Mouse (Mus musculus) MEL (cell line): Measurements from ENCODE around the gene Dusp13. TPM values are rescaled to one million over a fixed set of nuclear protein-coding genes. Genes with fewer than 3 reads are reported as not detected.

Source experiments
- DNase-seq: peaks from one replicate; pipeline ENCODE4 v3.0.0; 2011; ENCODE audit warnings: low read depth, low spot score
- H3K27ac ChIP-seq: 2 replicates; pipeline ENCODE4 v1.5.1; 2012; ENCODE audit warnings: low read depth, mild to moderate bottlenecking, control low read depth, low read length, moderate library complexity; ENCODE audit not compliant: control insufficient read depth
- H3K27me3 ChIP-seq, 2 experiments: fragments of 150-350 bp in 1 of 2; sonication (generic) in 1 of 2; 2 replicates each; pipeline ENCODE4 v1.6.1; 2012; ENCODE audit warnings: low read length in 2 of 2, mild to moderate bottlenecking in 2 of 2, improper control_type of control experiment in 1 of 2, moderate library complexity in 1 of 2; ENCODE audit not compliant: insufficient read depth in 2 of 2, control insufficient read depth in 1 of 2
- H3K36me3 ChIP-seq, 2 experiments: 2 replicates each; pipeline ENCODE4 v1.6.1; 2012 to 2014; ENCODE audit warnings: low read length in 2 of 2, improper control_type of control experiment in 1 of 2, inconsistent platforms in 1 of 2, mild to moderate bottlenecking in 1 of 2; ENCODE audit not compliant: insufficient read depth in 2 of 2, control insufficient read depth in 1 of 2
- H3K4me1 ChIP-seq, 2 experiments: fragments of 150-350 bp in 1 of 2; sonication (generic) in 1 of 2; 2 replicates each; pipeline ENCODE4 v1.6.1; 2012; ENCODE audit warnings: low read length in 2 of 2, improper control_type of control experiment in 1 of 2, mild to moderate bottlenecking in 1 of 2; ENCODE audit not compliant: insufficient read depth in 2 of 2, control insufficient read depth in 1 of 2
- H3K4me3 ChIP-seq, 2 experiments: fragments of 150-350 bp in 1 of 2; sonication (generic) in 1 of 2; 2 replicates each; pipeline ENCODE4 v1.5.1; 2012; ENCODE audit warnings: low read depth in 2 of 2, low read length in 2 of 2, mild to moderate bottlenecking in 2 of 2, moderate library complexity in 2 of 2, control low read depth in 1 of 2, improper control_type of control experiment in 1 of 2; ENCODE audit not compliant: control insufficient read depth in 1 of 2, insufficient read depth in 1 of 2
- H3K79me2 ChIP-seq: 2 replicates; pipeline ENCODE4 v1.6.1; 2012; ENCODE audit warnings: mild to moderate bottlenecking, low read length, moderate library complexity; ENCODE audit not compliant: control insufficient read depth, poor library complexity, insufficient read depth
- H3K9ac ChIP-seq: 2 replicates; pipeline ENCODE4 v1.6.1; 2012; ENCODE audit warnings: low read depth, mild to moderate bottlenecking, control low read depth, low read length, moderate library complexity; ENCODE audit not compliant: control insufficient read depth, poor library complexity, severe bottlenecking
- H3K9me3 ChIP-seq: fragments of 150-350 bp; sonication (generic); replicated peaks from 2 replicates; pipeline ENCODE4 v1.6.1; 2012; ENCODE audit warnings: mild to moderate bottlenecking, low read length, improper control_type of control experiment, moderate library complexity; ENCODE audit not compliant: insufficient read depth
- CHD2 ChIP-seq: IDR thresholded peaks from 2 replicates; pipeline ENCODE4 v1.6.1; 2011; ENCODE audit warnings: low read length, improper control_type of control experiment
- CTCF ChIP-seq, 3 experiments: IDR thresholded peaks in 2 of 3; conservative IDR thresholded peaks in 1 of 3; 2 replicates each; pipeline ENCODE4 v1.5.1; 2011 to 2012; ENCODE audit warnings: low read length in 3 of 3, low read depth in 2 of 3, mild to moderate bottlenecking in 2 of 3, improper control_type of control experiment in 1 of 3, inconsistent platforms in 1 of 3, mixed read lengths in 1 of 3, moderate library complexity in 1 of 3; ENCODE audit not compliant: control insufficient read depth in 1 of 3, insufficient read depth in 1 of 3, poor library complexity in 1 of 3, severe bottlenecking in 1 of 3
- ELF1 ChIP-seq: IDR thresholded peaks from 2 replicates; pipeline ENCODE4 v1.6.1; 2014; ENCODE audit warnings: low read depth, mild to moderate bottlenecking, inconsistent platforms, low read length, improper control_type of control experiment, moderate library complexity
- ETS1 ChIP-seq: IDR thresholded peaks from 2 replicates; pipeline ENCODE4 v1.6.1; 2012; ENCODE audit warnings: low read depth, mild to moderate bottlenecking, inconsistent platforms, low read length, improper control_type of control experiment, moderate library complexity
- GABPA ChIP-seq: IDR thresholded peaks from 2 replicates; pipeline ENCODE4 v1.6.1; 2012; ENCODE audit warnings: low read depth, mild to moderate bottlenecking, inconsistent platforms, low read length, improper control_type of control experiment, moderate library complexity
- MAFK ChIP-seq: IDR thresholded peaks from 2 replicates; pipeline ENCODE4 v1.6.1; 2011; ENCODE audit warnings: low read depth, mild to moderate bottlenecking, low read length, improper control_type of control experiment, borderline replicate concordance
- MAX ChIP-seq: IDR thresholded peaks from 2 replicates; pipeline ENCODE4 v1.6.1; 2011; ENCODE audit warnings: low read length, improper control_type of control experiment
- MYB ChIP-seq: IDR thresholded peaks from 2 replicates; pipeline ENCODE4 v1.6.1; 2011; ENCODE audit warnings: mild to moderate bottlenecking, low read depth, low read length, improper control_type of control experiment
- MYC ChIP-seq: IDR thresholded peaks from 2 replicates; pipeline ENCODE4 v1.6.1; 2011; ENCODE audit warnings: low read depth, mild to moderate bottlenecking, low read length, improper control_type of control experiment, moderate library complexity
- NELFE ChIP-seq: IDR thresholded peaks from 2 replicates; pipeline ENCODE4 v1.6.1; 2011; ENCODE audit warnings: low read depth, low read length, improper control_type of control experiment
- NRF1 ChIP-seq: IDR thresholded peaks from 2 replicates; pipeline ENCODE4 v1.6.1; 2014; ENCODE audit warnings: low read depth, mild to moderate bottlenecking, inconsistent platforms, low read length, improper control_type of control experiment, moderate library complexity; ENCODE audit not compliant: poor library complexity, insufficient read depth, severe bottlenecking
- SMC3 ChIP-seq: IDR thresholded peaks from 2 replicates; pipeline ENCODE4 v1.6.1; 2011; ENCODE audit warnings: low read depth, low read length, improper control_type of control experiment
- TBP ChIP-seq: IDR thresholded peaks from 2 replicates; pipeline ENCODE4 v1.8.0; 2011; ENCODE audit warnings: low read depth, low read length, improper control_type of control experiment
- UBTF ChIP-seq: IDR thresholded peaks from 2 replicates; pipeline ENCODE4 v1.6.1; 2012; ENCODE audit warnings: low read depth, mild to moderate bottlenecking, inconsistent platforms, low read length, improper control_type of control experiment, moderate library complexity, borderline replicate concordance; ENCODE audit not compliant: insufficient read depth
- ZNF384 ChIP-seq: IDR thresholded peaks from 2 replicates; pipeline ENCODE4 v1.6.1; 2012; ENCODE audit warnings: low read depth, mild to moderate bottlenecking, inconsistent platforms, low read length, improper control_type of control experiment
- polyA plus RNA-seq, 2 experiments: library from polyadenylated mRNA; stranded (reverse) in 1 of 2; unstranded in 1 of 2; fragments of >175 nt in 1 of 2; fragments of >200 nt in 1 of 2; gene quantifications; 2 replicates each; pipeline versions ENCODE4 v1.2.1 to v1.2.4; 2012; ENCODE audit warnings: low replicate concordance in 2 of 2, low read depth in 1 of 2; ENCODE audit not compliant: insufficient read length in 2 of 2, insufficient read depth in 1 of 2, missing spikeins in 1 of 2
- total RNA-seq: library from RNA; depleted of rRNA; stranded (reverse); fragments of 300-350 nt; gene quantifications from 2 replicates; pipeline ENCODE4 v1.2.3, GENCODE M21; 2012

Gene Dusp13
- total and polyA plus RNA-seq, 3 experiments, result 0.08 TPM; not detected in 2

DNA sequence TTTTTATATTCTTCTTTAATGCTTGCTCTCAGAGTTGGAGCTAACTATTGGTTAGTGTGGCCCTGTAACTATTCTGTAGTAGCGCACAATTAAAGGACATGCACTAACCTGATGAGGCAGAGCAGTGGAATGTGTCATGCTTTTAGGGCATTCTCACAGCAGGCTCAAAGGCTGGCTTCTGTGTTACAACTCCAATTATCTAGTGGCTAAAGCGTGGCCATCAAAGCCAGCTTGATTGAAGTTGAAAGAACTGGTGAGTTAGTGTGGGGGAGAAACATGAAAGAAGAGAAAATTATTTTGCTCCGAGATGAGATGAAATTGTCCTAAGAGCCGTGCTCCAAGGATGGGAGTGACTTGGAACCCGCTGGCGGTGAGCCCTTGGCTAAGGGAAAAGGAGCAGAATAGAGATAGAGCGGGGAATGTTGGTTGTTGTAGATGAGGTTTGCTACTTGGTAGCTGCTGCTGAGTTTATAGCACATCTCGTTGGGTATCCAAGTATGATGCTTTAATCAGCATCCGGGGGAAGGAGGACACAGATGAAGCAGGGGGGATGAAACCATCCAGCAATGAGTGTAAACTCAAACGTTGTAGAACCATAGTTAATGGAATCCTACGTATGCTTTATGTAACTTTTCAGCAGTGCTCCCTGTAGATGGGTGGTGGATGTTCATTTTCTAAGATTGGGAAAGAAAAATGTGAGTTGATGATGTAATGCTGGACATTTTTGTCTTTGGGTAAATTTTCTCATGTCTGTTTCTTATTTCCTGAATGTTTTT is 21.7 kb upstream of the Dusp13 start:
- H3K9me3 ChIP-seq, result no peaks in the 10 kb centered on the region
- no peak overlapping the region for H3K9ac ChIP-seq
- H3K4me1 ChIP-seq, result no peaks in the 10 kb centered on the region
- TF ChIP-seq GABPA (no peak), NELFE (no peak), MYB (no peak), MYC (no peak), TBP (no peak), ZNF384 (no peak), MAFK (no peak), ELF1 (no peak), CHD2 (no peak), MAX (no peak), CTCF (IDR thresholded peaks at IDR 0.05 in 2 of 3, conservative IDR thresholded peaks at IDR 0.05 in 1 of 3; ENCODE audit: control insufficient read depth in 1 of 3, insufficient read depth in 1 of 3, low read depth in 2 of 3, low read length in 3 of 3, poor library complexity in 1 of 3, severe bottlenecking in 1 of 3) (no peak)
- no peaks in the 10 kb centered on the region for H3K27me3 ChIP-seq
- no peak overlapping the region for H3K27ac ChIP-seq
- DNase-seq, result no peak
- H3K79me2 ChIP-seq, result peaks cover 4% of the 10 kb centered on the region; the same call in 1 of the 2 replicates
- no peak overlapping the region for H3K4me3 ChIP-seq
- no peaks in the 10 kb centered on the region; a peak in 1 of 4 replicates for H3K36me3 ChIP-seq

- DNase-seq, result no peak
- no peak for TF ChIP-seq GABPA
- no peak for TF ChIP-seq ZNF384
- TF ChIP-seq ETS1, result no peak
- no peak for TF ChIP-seq TBP
- TF ChIP-seq SMC3, result no peak
- no peak for TF ChIP-seq ELF1
- TF ChIP-seq NRF1, result no peak
- TF ChIP-seq UBTF, result no peak
- Histone ChIP-seq H3K27me3 (no peaks in the 10 kb centered on the region), H3K36me3 (peaks cover 0 to 17% of the 10 kb centered on the region in 2 experiments; a peak in 2 of 4 replicates), H3K27ac (peak overlapping the region; percentile 13), H3K9ac (no peak overlapping the region), H3K9me3 (no peaks in the 10 kb centered on the region), H3K79me2 (peaks cover 10% of the 10 kb centered on the region), H3K4me1 (peaks cover 15 to 17% of the 10 kb centered on the region in 2 experiments), H3K4me3 (peak overlapping the region; percentile 0 to 54; a peak in 2 of 4 replicates)
Observed at GRCm38 (mm10) chr14:21766398-21766958, 15.5 kb upstream of the Dusp13 start.
